In the genomic region with DNA sequence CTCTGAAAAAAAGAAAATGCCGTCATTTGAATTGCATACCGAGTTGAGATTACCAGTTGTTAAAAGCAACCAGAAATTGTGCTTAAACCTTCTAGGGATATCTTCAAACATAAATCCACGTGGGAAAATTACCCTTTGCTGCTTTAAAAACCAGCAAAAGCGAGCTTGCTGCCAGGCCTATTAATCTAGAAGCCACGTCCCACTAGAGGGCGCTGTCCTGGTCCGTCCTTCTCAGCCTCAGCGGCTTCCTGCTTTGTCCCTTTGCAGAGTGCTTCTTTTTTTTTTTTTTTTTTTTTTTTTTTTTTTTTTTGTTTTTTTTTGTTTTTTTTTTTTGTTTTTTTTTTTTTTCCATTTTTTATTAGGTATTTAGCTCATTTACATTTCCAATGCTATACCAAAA, we compare ENCODE assay signal across 8 mouse cellular contexts.
A peak's percentile ranks its signal among the peaks of the same experiment; 100 is the strongest.
DNase-seq lines count a peak whose midpoint lies in the region; TF ChIP-seq lines count a peak whose summit lies in the region.
"Had no signal": no experiment of that assay in that cellular context is flagged by ENCODE, and none has a peak within 500 bp of the region (broad histone marks: within the 10 kb centered on the region; RNA-seq: fewer than 3 reads in every experiment).

No protein-coding gene starts in this region.

- peak overlapping the region; percentile 56 for H3K4me3 ChIP-seq in gastrocnemius, adult 2 months
- H3K4me3 ChIP-seq: limb, embryonic 13.5 days had no signal

- peak overlapping the region; percentile 85 for H3K27ac ChIP-seq in gastrocnemius, adult 2 months
- H3K27ac ChIP-seq: limb, embryonic 13.5 days had no signal

- peak; percentile 62 for TF ChIP-seq CTCF in gastrocnemius, adult 2 months (IDR thresholded peaks at IDR 0.05)

- intact Hi-C loops in gastrocnemius, adult 2 months (cut with DNase I): loop anchor here (5.0 kb wide), 1 partner anchor 69 kb away; no protein-coding TSS in a partner anchor

- peak; percentile 80 for DNase-seq in CD4-positive helper T cell, adult 2 months (ENCODE audit: low read depth, low spot score)
- peak; percentile 89 for DNase-seq in ES-CJ7 (ENCODE audit: low read depth, low spot score)
- peak; percentile 85 to 86 for DNase-seq in cerebellum, postnatal 10 days
- peak; percentile 82 for DNase-seq in gastrocnemius, adult 2 months
- DNase-seq in kidney, postnatal 4 days: peak; percentile 80 to 86
- DNase-seq in lung, postnatal 36 days: peak; percentile 83
- peak; percentile 54 for DNase-seq in right cerebral cortex, postnatal 25 days

Comparison
In these comparisons a context has a peak if more than half of its experiments do, and no peak if none do; other contexts are left out.
1. Peak in every context shown above with its lines: DNase-seq, H3K4me3 ChIP-seq and H3K27ac ChIP-seq.